Mouse (Mus musculus): ENCODE data around the gene F11r. TPM values are rescaled to one million over a fixed set of nuclear protein-coding genes. Genes with fewer than 3 reads are reported as not detected.

The F11r gene
- 32.6 and 33.7 TPM in 2 replicates for polyA plus RNA-seq (2012; rRNA removed)

DNA sequence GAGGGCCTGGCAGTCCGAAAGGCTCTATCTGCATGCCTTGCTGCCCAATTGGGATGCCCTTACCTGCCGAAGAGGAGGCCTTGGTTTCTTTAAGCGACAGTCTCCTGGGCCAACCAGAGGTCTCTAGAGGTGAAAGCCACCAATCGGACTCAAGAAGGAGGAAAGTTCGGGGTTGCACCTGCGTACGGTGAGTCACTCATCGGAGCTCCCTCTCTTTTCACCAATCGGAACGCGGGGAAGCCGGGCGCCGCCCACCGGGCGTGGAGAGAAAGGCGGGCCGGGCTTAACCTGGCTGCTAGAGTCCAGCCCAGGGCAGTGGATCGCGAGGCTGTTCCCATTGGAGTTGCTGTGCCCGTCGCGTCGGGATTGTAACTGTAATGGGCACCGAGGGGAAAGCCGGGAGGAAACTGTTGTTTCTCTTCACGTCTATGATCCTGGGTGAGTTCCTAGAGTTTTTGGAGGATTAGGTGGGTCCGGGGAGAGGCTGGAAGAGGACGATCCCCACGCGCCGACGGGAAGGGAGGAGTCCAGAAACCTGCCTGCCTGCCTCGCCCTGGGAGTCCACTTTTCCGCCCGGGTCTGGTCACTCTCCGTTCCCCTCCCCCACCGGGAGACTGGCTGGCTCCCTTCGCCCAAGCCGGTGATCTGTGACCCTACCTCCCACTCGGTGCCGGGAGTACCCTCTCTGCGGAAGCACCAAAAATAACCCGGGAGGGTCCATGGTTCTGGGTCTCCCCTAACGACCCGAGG lies at the start of gene F11r:
Gene F11r (plus strand): TSS at position 272 of the 750 bp plus-strand sequence.

GRCm38 (mm10) chr1:171388376-171389102 lies 48.8 kb upstream of the F11r start, which contains the start of gene Arhgap30:
TSS of gene Arhgap30 (plus strand) at chr1:171388954.

GRCm38 (mm10) chr1:171410947-171411484 lies 26.3 kb upstream of the F11r start, which contains the start of gene Usf1:
TSS of gene Usf1 (plus strand) at chr1:171411313.

DNA sequence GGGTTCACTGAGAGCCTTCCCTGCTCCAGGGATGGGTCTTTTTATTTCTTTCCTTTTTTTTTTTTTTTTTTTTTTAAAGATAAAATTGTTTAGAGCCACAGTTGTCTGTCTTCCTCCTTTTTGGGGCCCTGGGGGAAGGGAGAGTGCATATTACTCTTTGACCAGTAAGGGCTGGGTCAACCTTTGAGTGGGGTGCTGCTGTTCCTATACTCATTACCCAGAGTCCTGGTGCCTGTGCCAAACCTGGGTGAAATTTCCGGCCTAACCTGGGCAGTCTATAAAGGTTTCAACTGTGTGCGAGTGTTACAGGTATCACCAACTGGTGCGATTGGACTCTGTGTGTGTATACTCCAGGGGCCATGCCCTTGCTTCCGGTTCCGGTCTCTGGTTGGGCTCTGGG lies 18.7 kb upstream of the F11r start, which contains the start of gene Tstd1:
Gene Tstd1 (plus strand): TSS at position 213 of the 400 bp plus-strand sequence.

DNA sequence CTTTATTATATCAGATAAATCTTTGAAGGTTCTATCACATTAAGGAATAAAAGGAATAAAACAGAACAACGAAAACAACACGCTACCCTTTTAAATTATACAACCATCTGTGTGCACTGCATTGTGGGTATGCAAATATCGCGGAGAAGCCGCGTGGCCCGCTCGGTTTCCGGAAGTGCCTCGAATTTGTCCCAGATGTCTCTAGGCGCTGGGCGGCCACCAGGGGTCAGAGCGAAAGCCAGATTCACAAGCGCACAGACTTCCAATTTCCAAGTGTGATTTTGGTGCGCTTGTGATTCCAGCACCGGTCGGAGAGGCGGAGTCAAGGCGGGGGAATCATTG lies 65.9 kb downstream of the F11r start, which contains the start of gene Alyref2:
Gene Alyref2 (plus strand): TSS at position 229 of the 342 bp plus-strand sequence.

Other genes starting within 250 kb of the F11r start
- 6.4 and 7.7 TPM in 2 replicates for gene Pcp4l1, start 241.3 kb upstream of the F11r start, polyA plus RNA-seq (2012; rRNA removed)
- 22.1 and 22.4 TPM in 2 replicates for gene Nr1i3, start 223.6 kb upstream of the F11r start, polyA plus RNA-seq (2012; rRNA removed)
- 8.5 and 9.6 TPM in 2 replicates for gene Tomm40l, start 215.0 kb upstream of the F11r start, polyA plus RNA-seq (2012; rRNA removed)
- gene Apoa2, start 212.5 kb upstream of the F11r start, polyA plus RNA-seq (2012; rRNA removed): 8,837 and 9,746 TPM in 2 replicates
- gene Fcer1g, start 203.2 kb upstream of the F11r start, polyA plus RNA-seq (2012; rRNA removed): 137 and 142 TPM in 2 replicates
- gene Adamts4, start 187.1 kb upstream of the F11r start, polyA plus RNA-seq (2012; rRNA removed): 0.38 and 0.57 TPM in 2 replicates
- 88.9 and 92.7 TPM in 2 replicates for gene Ndufs2, start 186.1 kb upstream of the F11r start, polyA plus RNA-seq (2012; rRNA removed)
- 16.3 and 19.1 TPM in 2 replicates for gene B4galt3, start 167.2 kb upstream of the F11r start, polyA plus RNA-seq (2012; rRNA removed)
- gene Ppox, start 156.3 kb upstream of the F11r start, polyA plus RNA-seq (2012; rRNA removed): 93.0 and 104 TPM in 2 replicates
- gene Usp21, start 149.5 kb upstream of the F11r start, polyA plus RNA-seq (2012; rRNA removed): 16.0 and 16.9 TPM in 2 replicates
- gene Ufc1, start 142.5 kb upstream of the F11r start, polyA plus RNA-seq (2012; rRNA removed): 23.6 and 24.6 TPM in 2 replicates
- gene Dedd, start 108.4 kb upstream of the F11r start, polyA plus RNA-seq (2012; rRNA removed): 20.5 and 20.8 TPM in 2 replicates
- gene Nit1, start 91.9 kb upstream of the F11r start, polyA plus RNA-seq (2012; rRNA removed): 59.7 and 61.3 TPM in 2 replicates
- 28.2 and 36.2 TPM in 2 replicates for gene Pfdn2, start 91.9 kb upstream of the F11r start, polyA plus RNA-seq (2012; rRNA removed)
- 0.13 and 0.22 TPM in 2 replicates for gene Klhdc9, start 76.7 kb upstream of the F11r start, polyA plus RNA-seq (2012; rRNA removed)
- gene Nectin4, start 67.4 kb upstream of the F11r start, polyA plus RNA-seq (2012; rRNA removed): 0.38 and 0.41 TPM in 2 replicates
- gene Arhgap30, start 48.6 kb upstream of the F11r start, polyA plus RNA-seq (2012; rRNA removed): 6.1 and 6.7 TPM in 2 replicates
- gene Usf1, start 26.2 kb upstream of the F11r start, polyA plus RNA-seq (2012; rRNA removed): 22.7 and 23.6 TPM in 2 replicates
- 4.3 and 5.4 TPM in 2 replicates for gene Tstd1, start 18.7 kb upstream of the F11r start, polyA plus RNA-seq (2012; rRNA removed)
- gene Alyref2, start 65.9 kb downstream of the F11r start, polyA plus RNA-seq (2012; rRNA removed): 3.8 and 4.0 TPM in 2 replicates
- gene Itln1, start 97.8 kb downstream of the F11r start, polyA plus RNA-seq (2012; rRNA removed): not detected in 2 replicates
- 0.29 and 0.37 TPM in 2 replicates for gene Cd244a, start 121.7 kb downstream of the F11r start, polyA plus RNA-seq (2012; rRNA removed)
- 2.3 and 2.9 TPM in 2 replicates for gene Ly9, start 169.9 kb downstream of the F11r start, polyA plus RNA-seq (2012; rRNA removed)
- 2.4 and 3.0 TPM in 2 replicates for gene Slamf7, start 215.5 kb downstream of the F11r start, polyA plus RNA-seq (2012; rRNA removed)
- 10.5 and 12.8 TPM in 2 replicates for gene Cd48, start 244.5 kb downstream of the F11r start, polyA plus RNA-seq (2012; rRNA removed)